ENCODE assay signal across 19 mouse cellular contexts in genomic region chr13:90723533-90723898, GRCm38 (mm10).
DNase-seq lines count a peak whose midpoint lies in the region; ATAC-seq and TF ChIP-seq lines count a peak whose summit lies in the region.
"Had no signal": no experiment of that assay in that cellular context is flagged by ENCODE, and none has a peak within 500 bp of the region (broad histone marks: within the 10 kb centered on the region; RNA-seq: fewer than 3 reads in every experiment).

No protein-coding gene starts in this region.

- no peaks in the 10 kb centered on the region for H3K4me1 ChIP-seq in forebrain, embryonic 11.5 days (replicated peaks; ENCODE audit: control insufficient read depth, insufficient read depth, low read length)
- H3K4me1 ChIP-seq in forebrain, embryonic 10.5 days, result peaks cover 21% of the 10 kb centered on the region
- H3K4me1 ChIP-seq in hindbrain, embryonic 12.5 days, result peaks cover 9% of the 10 kb centered on the region; the same call in 1 of the 2 replicates
- peaks cover 8% of the 10 kb centered on the region for H3K4me1 ChIP-seq in hindbrain, embryonic 14.5 days (replicated peaks; ENCODE audit: control insufficient read depth, insufficient read depth, low read length)
- H3K4me1 ChIP-seq in kidney, postnatal 0 days (replicated peaks; ENCODE audit: insufficient read depth, low read length), result no peaks in the 10 kb centered on the region; the same call in 1 of the 2 replicates

- H3K27me3 ChIP-seq in forebrain, embryonic 11.5 days (ENCODE audit: control insufficient read depth, insufficient read depth, low read length), result no peaks in the 10 kb centered on the region
- H3K27me3 ChIP-seq in forebrain, embryonic 10.5 days (ENCODE audit: poor library complexity, severe bottlenecking), result no peaks in the 10 kb centered on the region
- H3K27me3 ChIP-seq in hindbrain, embryonic 12.5 days, result no peaks in the 10 kb centered on the region
- no peaks in the 10 kb centered on the region for H3K27me3 ChIP-seq in hindbrain, embryonic 14.5 days (ENCODE audit: control insufficient read depth, insufficient read depth, low read length)
- no peaks in the 10 kb centered on the region for H3K27me3 ChIP-seq in kidney, postnatal 0 days (ENCODE audit: insufficient read depth, low read length)
- H3K27me3 ChIP-seq: embryonic facial prominence, embryonic 12.5 days had no signal

- TF ChIP-seq POLR2A in brain, embryonic 14.5 days (IDR thresholded peaks at IDR 0.05; ENCODE audit: borderline replicate concordance, extremely low read depth, insufficient read depth, insufficient read length, poor library complexity, severe bottlenecking), result no peak

- peak; percentile 42; the same call in 1 of the 2 replicates for ATAC-seq in forebrain, embryonic 11.5 days (replicated peaks; ENCODE audit: low FRiP score)
- ATAC-seq in hindbrain, embryonic 12.5 days (ENCODE audit: low FRiP score), result 0 out of 2 replicates have a peak, but pooled peaks have one; percentile 35
- ATAC-seq in hindbrain, embryonic 14.5 days (ENCODE audit: low FRiP score), result no peak
- ATAC-seq in kidney, postnatal 0 days (replicated peaks; ENCODE audit: low FRiP score, low read depth), result no peak
- ATAC-seq: CD4-positive, CD25-positive, alpha-beta regulatory T cell, adult 4 months; lung, postnatal 0 days had no signal

- TF ChIP-seq CTCF in kidney, postnatal 0 days (IDR thresholded peaks at IDR 0.05; ENCODE audit: low read depth), result no peak
- no peak for TF ChIP-seq CTCF in brain, embryonic 14.5 days (IDR thresholded peaks at IDR 0.05; ENCODE audit: borderline replicate concordance, extremely low read depth, insufficient read depth, insufficient read length)

- H3K27ac ChIP-seq in forebrain, embryonic 11.5 days (ENCODE audit: low read depth, low read length), result no peak overlapping the region
- no peak overlapping the region for H3K27ac ChIP-seq in forebrain, embryonic 10.5 days
- H3K27ac ChIP-seq in hindbrain, embryonic 12.5 days, result 0 out of 2 replicates have a peak overlapping the region, but pooled peaks have one; percentile 2
- no peak overlapping the region for H3K27ac ChIP-seq in hindbrain, embryonic 14.5 days
- no peak overlapping the region for H3K27ac ChIP-seq in kidney, postnatal 0 days
- H3K27ac ChIP-seq: embryonic facial prominence, embryonic 12.5 days; midbrain, embryonic 10.5 days had no signal

- DNase-seq in forebrain, embryonic 11.5 days (ENCODE audit: low spot score), result no peak
- no peak for DNase-seq in forebrain, embryonic 10.5 days (ENCODE audit: extremely low spot score, low spot score)
- no peak for DNase-seq in hindbrain, embryonic 14.5 days (ENCODE audit: low spot score)
- DNase-seq in kidney, postnatal 0 days (ENCODE audit: low spot score), result peak; percentile 51
- no peak for DNase-seq in kidney, postnatal 4 days
- peak; percentile 8 for DNase-seq in brain, embryonic 14.5 days (ENCODE audit: low read depth)
- DNase-seq in cerebellum, postnatal 14 days, result no peak
- DNase-seq: adrenal gland, postnatal 14 days; cerebellum, adult 8-10 months; kidney, postnatal 25 days; layer of hippocampus, postnatal 36 days; right cerebral cortex, postnatal 14 days; spleen, adult 18-20 months had no signal

- H3K9ac ChIP-seq in forebrain, embryonic 11.5 days (ENCODE audit: low read length), result no peak overlapping the region
- no peak overlapping the region for H3K9ac ChIP-seq in hindbrain, embryonic 12.5 days
- no peak overlapping the region for H3K9ac ChIP-seq in hindbrain, embryonic 14.5 days
- no peak overlapping the region for H3K9ac ChIP-seq in kidney, postnatal 0 days (ENCODE audit: low read depth, low read length)
- H3K9ac ChIP-seq: embryonic facial prominence, embryonic 12.5 days had no signal

- WGBS in forebrain, embryonic 11.5 days, result 60% methylated on average over 3 of the region's 3 CpGs
- WGBS in forebrain, embryonic 10.5 days, result 58% methylated on average over 3 of the region's 3 CpGs
- WGBS in hindbrain, embryonic 12.5 days, result 42% methylated on average over 3 of the region's 3 CpGs
- WGBS in hindbrain, embryonic 14.5 days, result 33% methylated on average over 3 of the region's 3 CpGs
- 33% methylated on average over 3 of the region's 3 CpGs for WGBS in kidney, postnatal 0 days

- no peak overlapping the region for H3K4me3 ChIP-seq in forebrain, embryonic 11.5 days (ENCODE audit: low read depth, low read length)
- H3K4me3 ChIP-seq in forebrain, embryonic 10.5 days, result no peak overlapping the region
- no peak overlapping the region for H3K4me3 ChIP-seq in hindbrain, embryonic 12.5 days
- no peak overlapping the region for H3K4me3 ChIP-seq in hindbrain, embryonic 14.5 days (replicated peaks; ENCODE audit: low read length)
- no peak overlapping the region for H3K4me3 ChIP-seq in kidney, postnatal 0 days (replicated peaks; ENCODE audit: low read depth, low read length)
- H3K4me3 ChIP-seq: embryonic facial prominence, embryonic 12.5 days; midbrain, embryonic 10.5 days had no signal

- no peaks in the 10 kb centered on the region for H3K36me3 ChIP-seq in forebrain, embryonic 11.5 days (ENCODE audit: control insufficient read depth, insufficient read depth, low read length)
- H3K36me3 ChIP-seq in forebrain, embryonic 10.5 days (replicated peaks), result no peaks in the 10 kb centered on the region
- H3K36me3 ChIP-seq in hindbrain, embryonic 12.5 days, result no peaks in the 10 kb centered on the region
- no peaks in the 10 kb centered on the region for H3K36me3 ChIP-seq in hindbrain, embryonic 14.5 days (replicated peaks; ENCODE audit: control insufficient read depth, insufficient read depth)
- no peaks in the 10 kb centered on the region for H3K36me3 ChIP-seq in kidney, postnatal 0 days (ENCODE audit: insufficient read depth, low read length)
- H3K36me3 ChIP-seq: embryonic facial prominence, embryonic 12.5 days; midbrain, embryonic 10.5 days had no signal

- H3K4me2 ChIP-seq in forebrain, embryonic 11.5 days (ENCODE audit: low read depth, low read length, severe bottlenecking), result no peak overlapping the region
- H3K4me2 ChIP-seq in hindbrain, embryonic 12.5 days (replicated peaks), result no peak overlapping the region
- no peak overlapping the region for H3K4me2 ChIP-seq in hindbrain, embryonic 14.5 days (replicated peaks)
- no peak overlapping the region for H3K4me2 ChIP-seq in kidney, postnatal 0 days (ENCODE audit: low read length)
- H3K4me2 ChIP-seq: embryonic facial prominence, embryonic 12.5 days; heart, embryonic 11.5 days had no signal

- no peaks in the 10 kb centered on the region for H3K9me3 ChIP-seq in forebrain, embryonic 11.5 days (ENCODE audit: control insufficient read depth, low read length)
- no peaks in the 10 kb centered on the region for H3K9me3 ChIP-seq in forebrain, embryonic 10.5 days
- H3K9me3 ChIP-seq in hindbrain, embryonic 12.5 days (replicated peaks), result no peaks in the 10 kb centered on the region
- H3K9me3 ChIP-seq in hindbrain, embryonic 14.5 days (ENCODE audit: control insufficient read depth, low read length), result no peaks in the 10 kb centered on the region
- H3K9me3 ChIP-seq in kidney, postnatal 0 days (replicated peaks; ENCODE audit: low read length), result no peaks in the 10 kb centered on the region
- H3K9me3 ChIP-seq: embryonic facial prominence, embryonic 12.5 days; midbrain, embryonic 10.5 days had no signal

Comparison
In these comparisons a context has a peak if more than half of its experiments do, and no peak if none do; other contexts are left out.
1. ATAC-seq: peak in forebrain, embryonic 11.5 days (single experiment) and hindbrain, embryonic 12.5 days (single experiment); none in hindbrain, embryonic 14.5 days (single experiment) and kidney, postnatal 0 days (single experiment).
2. DNase-seq: peak in kidney, postnatal 0 days (single experiment) and brain, embryonic 14.5 days (single experiment); none in forebrain, embryonic 11.5 days (single experiment), forebrain, embryonic 10.5 days (single experiment), hindbrain, embryonic 14.5 days (single experiment), kidney, postnatal 4 days (0 of 2) and cerebellum, postnatal 14 days (0 of 2).